Mouse (Mus musculus) left cerebral cortex, adult 6 months (tissue): ENCODE data around the gene Slc25a36. TPM values are rescaled to one million over a fixed set of nuclear protein-coding genes. Genes with fewer than 3 reads are reported as not detected.

Experiments used
- long read RNA-seq, 2 experiments: library from polyadenylated mRNA; unstranded; transcript quantifications; one replicate each; pipeline ENCODE4 v2.0.0; 2019 to 2020
- polyA plus RNA-seq: library from polyadenylated mRNA; unstranded; fragments of <200 nt; fragmentation: Nextera tagmentation; gene quantifications from 2 replicates; pipeline ENCODE4 v1.2.3, GENCODE M21; 2021

The Slc25a36 gene
- 10.9 and 17.9 TPM in 2 replicates for polyA plus RNA-seq
- long read RNA-seq, experiment 1, full-length matches to known transcripts = 52 of 99 reads
- long read RNA-seq, experiment 1, partial matches to known transcripts = 3 of 99 reads
- long read RNA-seq, experiment 1, other reads (novel, unspliced or antisense) = 44 of 99 reads
- long read RNA-seq, experiment 2, full-length matches to known transcripts = 2 of 30 reads
- long read RNA-seq, experiment 2, partial matches to known transcripts = 1 of 30 reads
- long read RNA-seq, experiment 2, other reads (novel, unspliced or antisense) = 27 of 30 reads

DNA sequence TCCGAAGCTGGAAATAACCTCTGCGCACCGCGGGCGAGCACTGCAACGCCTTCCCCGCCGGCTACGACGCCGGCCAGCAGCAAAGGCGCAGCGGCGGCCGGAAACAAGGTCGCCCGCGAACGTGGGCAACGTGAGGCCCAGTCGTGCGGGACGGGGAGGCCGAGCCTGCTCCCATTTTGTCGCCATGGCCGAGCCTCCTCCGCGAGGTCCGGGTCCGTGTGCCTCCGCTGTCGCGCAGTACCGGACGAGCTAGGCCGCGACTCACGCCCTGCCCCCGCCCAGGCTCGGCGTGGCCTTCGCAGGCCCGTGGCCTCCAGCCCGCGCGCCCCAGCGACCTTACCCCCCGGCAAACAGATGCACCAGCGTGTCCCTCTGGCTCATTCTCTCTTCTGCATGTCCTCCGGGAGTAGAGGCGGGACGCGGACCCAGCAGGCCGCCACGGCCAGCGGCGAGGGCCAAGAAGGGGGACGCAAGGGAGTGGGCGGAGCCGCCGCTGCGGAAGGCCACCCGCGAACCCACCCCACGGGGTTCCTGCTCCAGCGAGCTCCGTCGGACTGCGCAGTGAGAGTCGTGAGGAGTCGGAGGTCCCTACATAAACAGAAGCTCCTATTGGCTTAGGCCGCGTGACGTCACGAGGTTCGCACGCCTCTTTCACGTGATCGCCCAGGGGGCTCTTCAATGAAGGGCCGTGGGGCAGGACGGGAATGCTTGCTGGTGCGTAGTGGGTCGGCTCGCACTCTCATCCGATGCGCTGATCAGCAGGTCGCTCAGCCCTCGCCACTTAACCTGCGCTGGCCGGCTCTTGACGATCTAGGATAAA is at the start of gene Slc25a36:
Gene Slc25a36, minus strand, starts transcription at position 587 of the 820 bp plus-strand sequence.

Other genes starting within 250 kb of the Slc25a36 start
- gene Pxylp1, start 218.5 kb downstream of the Slc25a36 start, polyA plus RNA-seq = 6.9 and 7.8 TPM in 2 replicates
- gene Spsb4, start 92.3 kb downstream of the Slc25a36 start, polyA plus RNA-seq = 2.9 and 3.3 TPM in 2 replicates